Mouse (Mus musculus): Measurements from ENCODE around the gene Rpl36-ps4. TPM values are rescaled to one million over a fixed set of nuclear protein-coding genes. Genes with fewer than 3 reads are reported as not detected.
A peak's percentile ranks its signal among the peaks of the same experiment; 100 is the strongest.

The Rpl36-ps4 gene
- polyA plus RNA-seq, 1 experiment: not detected

GRCm38 (mm10) chr17:87897175-87897574 is 23.6 kb upstream of the Rpl36-ps4 start:
- H3K4me3 ChIP-seq (ENCODE audit: insufficient read depth, poor library complexity, severe bottlenecking): no peak overlapping the region
- no peak overlapping the region for H3ac ChIP-seq (ENCODE audit: control insufficient read depth, insufficient read length, low read depth)
- no peaks in the 10 kb centered on the region for H3K79me2 ChIP-seq (ENCODE audit: control insufficient read depth, insufficient read depth)
- TF ChIP-seq MYOD1 (IDR thresholded peaks at IDR 0.05; ENCODE audit: control insufficient read depth, insufficient read length, low read depth) (no peak), CEBPB (IDR thresholded peaks at IDR 0.05; ENCODE audit: low read depth) (no peak), MYOG (IDR thresholded peaks at IDR 0.05; ENCODE audit: control insufficient read depth, extremely low read depth, insufficient read length) (no peak), MAX (IDR thresholded peaks at IDR 0.05) (no peak), USF1 (IDR thresholded peaks at IDR 0.05; ENCODE audit: low read depth) (no peak), FOSL1 (IDR thresholded peaks at IDR 0.05; ENCODE audit: insufficient read depth, low read length, poor library complexity, severe bottlenecking) (no peak), CTCF (IDR thresholded peaks at IDR 0.05; ENCODE audit: control insufficient read depth, insufficient read depth, insufficient read length) (no peak)
- no peaks in the 10 kb centered on the region for H3K36me3 ChIP-seq (ENCODE audit: control insufficient read depth, insufficient read depth)
- no peaks in the 10 kb centered on the region for H3K79me3 ChIP-seq (ENCODE audit: low read depth)
- no peaks in the 10 kb centered on the region for H3K27me3 ChIP-seq (ENCODE audit: control insufficient read depth, insufficient read depth, insufficient read length)

GRCm38 (mm10) chr17:87900677-87901076 is 20.1 kb upstream of the Rpl36-ps4 start:
- no peaks in the 10 kb centered on the region for H3K27me3 ChIP-seq (ENCODE audit: control insufficient read depth, insufficient read depth, insufficient read length)
- H3ac ChIP-seq (ENCODE audit: control insufficient read depth, insufficient read length, low read depth): no peak overlapping the region
- H3K36me3 ChIP-seq (ENCODE audit: control insufficient read depth, insufficient read depth): no peaks in the 10 kb centered on the region
- no peak for TF ChIP-seq USF1 (IDR thresholded peaks at IDR 0.05; ENCODE audit: low read depth)
- no peak for TF ChIP-seq MAX (IDR thresholded peaks at IDR 0.05)
- no peak for TF ChIP-seq MYOG (IDR thresholded peaks at IDR 0.05; ENCODE audit: control insufficient read depth, extremely low read depth, insufficient read length)
- H3K4me3 ChIP-seq (ENCODE audit: insufficient read depth, poor library complexity, severe bottlenecking): no peak overlapping the region
- H3K79me3 ChIP-seq (ENCODE audit: low read depth): no peaks in the 10 kb centered on the region
- H3K79me2 ChIP-seq (ENCODE audit: control insufficient read depth, insufficient read depth): no peaks in the 10 kb centered on the region

- Histone ChIP-seq H3ac (ENCODE audit: control insufficient read depth, insufficient read length, low read depth) (no peak overlapping the region), H3K36me3 (ENCODE audit: control insufficient read depth, insufficient read depth) (no peaks in the 10 kb centered on the region), H3K27me3 (ENCODE audit: control insufficient read depth, insufficient read depth, insufficient read length) (no peaks in the 10 kb centered on the region), H3K79me3 (ENCODE audit: low read depth) (no peaks in the 10 kb centered on the region), H3K4me3 (ENCODE audit: insufficient read depth, poor library complexity, severe bottlenecking) (no peak overlapping the region), H3K79me2 (ENCODE audit: control insufficient read depth, insufficient read depth) (no peaks in the 10 kb centered on the region)
- TF ChIP-seq MYOG (IDR thresholded peaks at IDR 0.05; ENCODE audit: control insufficient read depth, extremely low read depth, insufficient read length) (no peak), CEBPB (IDR thresholded peaks at IDR 0.05; ENCODE audit: low read depth) (no peak), MAX (IDR thresholded peaks at IDR 0.05) (no peak), FOSL1 (IDR thresholded peaks at IDR 0.05; ENCODE audit: insufficient read depth, low read length, poor library complexity, severe bottlenecking) (no peak), CTCF (IDR thresholded peaks at IDR 0.05; ENCODE audit: control insufficient read depth, insufficient read depth, insufficient read length) (no peak), MYOD1 (IDR thresholded peaks at IDR 0.05; ENCODE audit: control insufficient read depth, insufficient read length, low read depth) (no peak), USF1 (IDR thresholded peaks at IDR 0.05; ENCODE audit: low read depth) (no peak)
Measured at GRCm38 (mm10) chr17:87901163-87901562, 19.6 kb upstream of the Rpl36-ps4 start.

- TF ChIP-seq CEBPB (IDR thresholded peaks at IDR 0.05; ENCODE audit: low read depth) (no peak), MAX (IDR thresholded peaks at IDR 0.05) (no peak), FOSL1 (IDR thresholded peaks at IDR 0.05; ENCODE audit: insufficient read depth, low read length, poor library complexity, severe bottlenecking) (no peak), USF1 (IDR thresholded peaks at IDR 0.05; ENCODE audit: low read depth) (no peak), MYOD1 (IDR thresholded peaks at IDR 0.05; ENCODE audit: control insufficient read depth, insufficient read length, low read depth) (no peak), CTCF (IDR thresholded peaks at IDR 0.05; ENCODE audit: control insufficient read depth, insufficient read depth, insufficient read length) (no peak), MYOG (IDR thresholded peaks at IDR 0.05; ENCODE audit: control insufficient read depth, extremely low read depth, insufficient read length) (no peak)
- H3K4me3 ChIP-seq (ENCODE audit: insufficient read depth, poor library complexity, severe bottlenecking): no peak overlapping the region
Measured at GRCm38 (mm10) chr17:87903213-87903612, 17.6 kb upstream of the Rpl36-ps4 start.

GRCm38 (mm10) chr17:87903725-87904124 is 17.1 kb upstream of the Rpl36-ps4 start:
- H3ac ChIP-seq (ENCODE audit: control insufficient read depth, insufficient read length, low read depth): no peak overlapping the region
- no peak overlapping the region for H3K4me3 ChIP-seq (ENCODE audit: insufficient read depth, poor library complexity, severe bottlenecking)
- no peaks in the 10 kb centered on the region for H3K27me3 ChIP-seq (ENCODE audit: control insufficient read depth, insufficient read depth, insufficient read length)
- TF ChIP-seq MYOG (IDR thresholded peaks at IDR 0.05; ENCODE audit: control insufficient read depth, extremely low read depth, insufficient read length): no peak
- TF ChIP-seq FOSL1 (IDR thresholded peaks at IDR 0.05; ENCODE audit: insufficient read depth, low read length, poor library complexity, severe bottlenecking): no peak
- TF ChIP-seq CTCF (IDR thresholded peaks at IDR 0.05; ENCODE audit: control insufficient read depth, insufficient read depth, insufficient read length): no peak
- TF ChIP-seq MAX (IDR thresholded peaks at IDR 0.05): no peak
- TF ChIP-seq MYOD1 (IDR thresholded peaks at IDR 0.05; ENCODE audit: control insufficient read depth, insufficient read length, low read depth): no peak
- no peak for TF ChIP-seq USF1 (IDR thresholded peaks at IDR 0.05; ENCODE audit: low read depth)
- no peak for TF ChIP-seq CEBPB (IDR thresholded peaks at IDR 0.05; ENCODE audit: low read depth)
- H3K79me3 ChIP-seq (ENCODE audit: low read depth): no peaks in the 10 kb centered on the region
- H3K36me3 ChIP-seq (ENCODE audit: control insufficient read depth, insufficient read depth): no peaks in the 10 kb centered on the region
- no peaks in the 10 kb centered on the region for H3K79me2 ChIP-seq (ENCODE audit: control insufficient read depth, insufficient read depth)

More at GRCm38 (mm10) chr17:87903213-87903612, 17.6 kb upstream of the Rpl36-ps4 start:
- H3K27me3 ChIP-seq (ENCODE audit: control insufficient read depth, insufficient read depth, insufficient read length): no peaks in the 10 kb centered on the region
- H3ac ChIP-seq (ENCODE audit: control insufficient read depth, insufficient read length, low read depth): no peak overlapping the region
- no peaks in the 10 kb centered on the region for H3K79me3 ChIP-seq (ENCODE audit: low read depth)
- no peaks in the 10 kb centered on the region for H3K36me3 ChIP-seq (ENCODE audit: control insufficient read depth, insufficient read depth)
- no peaks in the 10 kb centered on the region for H3K79me2 ChIP-seq (ENCODE audit: control insufficient read depth, insufficient read depth)

GRCm38 (mm10) chr17:87915386-87915785 is 5.4 kb upstream of the Rpl36-ps4 start:
- Histone ChIP-seq H3ac (ENCODE audit: control insufficient read depth, insufficient read length, low read depth) (no peak overlapping the region), H3K79me3 (ENCODE audit: low read depth) (no peaks in the 10 kb centered on the region), H3K27me3 (ENCODE audit: control insufficient read depth, insufficient read depth, insufficient read length) (no peaks in the 10 kb centered on the region), H3K36me3 (ENCODE audit: control insufficient read depth, insufficient read depth) (no peaks in the 10 kb centered on the region), H3K4me3 (ENCODE audit: insufficient read depth, poor library complexity, severe bottlenecking) (no peak overlapping the region), H3K79me2 (ENCODE audit: control insufficient read depth, insufficient read depth) (no peaks in the 10 kb centered on the region)
- TF ChIP-seq MAX (IDR thresholded peaks at IDR 0.05): no peak
- TF ChIP-seq MYOD1 (IDR thresholded peaks at IDR 0.05; ENCODE audit: control insufficient read depth, insufficient read length, low read depth): no peak
- TF ChIP-seq CTCF (IDR thresholded peaks at IDR 0.05; ENCODE audit: control insufficient read depth, insufficient read depth, insufficient read length): no peak
- TF ChIP-seq CEBPB (IDR thresholded peaks at IDR 0.05; ENCODE audit: low read depth): peak; percentile 51
- peak; percentile 8 for TF ChIP-seq FOSL1 (IDR thresholded peaks at IDR 0.05; ENCODE audit: insufficient read depth, low read length, poor library complexity, severe bottlenecking)
- no peak for TF ChIP-seq USF1 (IDR thresholded peaks at IDR 0.05; ENCODE audit: low read depth)
- no peak for TF ChIP-seq MYOG (IDR thresholded peaks at IDR 0.05; ENCODE audit: control insufficient read depth, extremely low read depth, insufficient read length)

Measured in C2C12 (cell line).